Mouse (Mus musculus): ENCODE measurements around the gene Oasl2.

GRCm38 (mm10) chr5:114865279-114865678, 31.5 kb upstream of the Oasl2 start:
- TF ChIP-seq CTCF (IDR thresholded peaks at IDR 0.05; ENCODE audit: insufficient read depth, low read length) (no peak), POLR2A (IDR thresholded peaks at IDR 0.05; ENCODE audit: borderline replicate concordance, extremely low read depth, low read depth, low read length) (no peak)
